Mouse (Mus musculus) spleen, adult 2 months (tissue): Measurements from ENCODE around the gene Ube2l3.

Source experiments
- CTCF ChIP-seq: fragments of 200-500 bp; IDR thresholded peaks from 2 replicates; pipeline ENCODE4 v1.5.1; 2011; ENCODE audit warnings: mild to moderate bottlenecking, inconsistent platforms; ENCODE audit not compliant: insufficient read depth, insufficient read length, insufficient replicate concordance; ENCODE audit errors: extremely low read depth
- POLR2A ChIP-seq: fragments of 200-500 bp; IDR thresholded peaks from 2 replicates; pipeline ENCODE4 v1.6.1; 2011; ENCODE audit warnings: low read depth, low read length, inconsistent platforms

- TF ChIP-seq CTCF (no peak), POLR2A (no peak)
Observed at GRCm38 (mm10) chr16:17237634-17238033, 35.2 kb upstream of the Ube2l3 start.
